Mouse (Mus musculus) lung, postnatal 36 days (tissue): ENCODE results near the gene Cmip.

Experiments used
- DNase-seq: peaks from one replicate; pipeline ENCODE4 v3.0.0; 2022; ENCODE audit warnings: mixed read lengths

The Cmip gene

DNA sequence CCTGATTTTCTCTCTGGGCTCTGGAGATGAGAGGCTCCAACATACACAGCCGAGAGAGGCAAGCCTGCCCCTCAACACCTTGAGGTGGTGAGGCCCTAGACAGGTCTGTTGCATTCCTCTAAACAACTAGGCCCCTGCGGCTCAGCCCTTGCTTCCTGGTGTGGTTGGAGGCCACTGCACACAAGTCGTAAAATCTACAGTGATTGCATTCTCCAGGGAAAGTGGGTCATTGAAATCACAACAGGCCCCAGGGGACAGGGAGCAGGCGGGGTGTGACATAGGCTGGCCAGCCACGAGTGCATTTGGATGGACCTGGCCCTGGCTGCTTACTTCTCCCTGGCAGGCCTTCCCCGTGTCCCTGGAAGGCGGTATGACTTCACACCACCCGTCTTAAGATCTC, 131.5 kb downstream of the Cmip start:
- DNase-seq, result peak; percentile 47

GRCm38 (mm10) chr8:117393853-117394252, 137.0 kb downstream of the Cmip start:
- peak; percentile 46 for DNase-seq

DNA sequence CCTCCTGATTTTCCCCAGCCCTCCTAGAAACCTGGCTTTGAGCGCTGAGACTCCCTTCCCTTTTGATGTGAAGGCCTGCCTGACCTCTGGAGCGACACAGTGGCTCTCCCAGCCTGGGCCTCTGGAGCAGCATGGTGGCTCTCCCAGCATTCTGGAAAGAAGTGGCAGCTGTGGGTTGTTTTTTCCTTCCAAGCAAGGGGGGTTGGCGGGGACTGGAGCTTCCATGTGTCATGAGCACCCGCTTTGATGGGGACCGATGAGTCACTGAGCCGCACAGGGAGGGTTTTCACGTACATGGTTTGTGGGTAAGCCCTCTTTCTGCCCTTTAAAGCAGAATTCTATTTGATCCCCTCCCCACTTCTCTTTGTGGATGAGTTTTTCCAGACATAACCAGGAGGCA, 138.2 kb downstream of the Cmip start:
- peak; percentile 37 for DNase-seq

DNA sequence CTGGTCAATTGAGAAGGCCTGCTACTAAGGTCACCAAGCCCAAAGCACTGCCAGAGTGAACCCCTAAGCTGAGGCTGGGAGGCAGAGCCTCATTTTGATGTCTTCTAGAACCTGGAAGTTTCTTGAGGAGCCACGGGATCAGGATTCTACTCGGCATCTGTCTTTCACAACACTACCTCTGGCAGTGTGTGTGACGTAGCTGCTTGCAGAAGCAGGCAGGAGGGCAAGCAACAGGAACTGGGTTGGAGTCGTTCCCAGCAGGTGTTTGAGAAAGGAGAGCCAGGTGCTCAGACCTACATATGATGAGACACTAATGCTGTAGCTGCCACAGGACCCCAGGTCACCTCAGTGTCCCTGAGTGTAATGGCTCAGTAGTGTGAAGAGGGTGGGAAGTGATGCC, 140.0 kb downstream of the Cmip start:
- DNase-seq, result no peak

DNA sequence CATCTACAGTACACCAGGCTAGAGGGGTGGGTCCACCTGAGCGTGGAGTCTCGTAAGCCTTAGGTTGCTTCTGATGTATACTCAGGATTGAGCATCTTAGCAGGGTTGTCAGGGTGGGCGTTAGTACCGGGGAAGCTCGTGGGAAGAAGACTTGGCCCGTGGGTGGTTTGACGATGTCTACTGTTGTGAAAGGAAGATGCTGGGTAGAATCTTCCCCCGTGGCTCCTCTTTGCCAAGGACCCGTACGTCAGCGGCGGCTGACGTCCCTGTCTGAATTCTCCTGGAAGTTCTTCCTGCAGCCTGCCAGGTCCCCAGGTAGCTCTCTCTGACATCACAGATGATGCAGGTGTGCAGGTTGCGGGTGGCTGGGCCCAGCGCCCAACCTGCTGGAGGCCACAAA, 140.9 kb downstream of the Cmip start:
- no peak for DNase-seq

DNA sequence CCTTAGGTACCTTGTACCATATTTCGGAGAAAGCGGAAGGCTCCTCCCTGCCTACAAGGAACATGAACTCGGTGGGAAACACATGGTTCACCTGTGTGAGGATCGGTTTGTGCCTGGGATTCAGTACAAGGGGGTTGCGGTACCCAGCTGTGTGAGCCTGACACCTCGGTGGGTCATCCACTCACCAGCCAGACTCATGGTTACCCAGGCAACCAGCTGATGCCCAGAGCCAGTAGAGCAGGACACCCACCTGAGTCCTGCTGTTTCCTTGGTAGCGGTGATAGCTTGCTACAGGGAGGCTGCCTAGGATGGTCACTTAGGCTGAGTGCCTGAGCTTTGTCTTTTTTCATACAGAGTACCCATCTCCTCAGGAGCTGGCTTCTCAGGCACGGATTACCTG, 142.4 kb downstream of the Cmip start:
- no peak for DNase-seq

DNA sequence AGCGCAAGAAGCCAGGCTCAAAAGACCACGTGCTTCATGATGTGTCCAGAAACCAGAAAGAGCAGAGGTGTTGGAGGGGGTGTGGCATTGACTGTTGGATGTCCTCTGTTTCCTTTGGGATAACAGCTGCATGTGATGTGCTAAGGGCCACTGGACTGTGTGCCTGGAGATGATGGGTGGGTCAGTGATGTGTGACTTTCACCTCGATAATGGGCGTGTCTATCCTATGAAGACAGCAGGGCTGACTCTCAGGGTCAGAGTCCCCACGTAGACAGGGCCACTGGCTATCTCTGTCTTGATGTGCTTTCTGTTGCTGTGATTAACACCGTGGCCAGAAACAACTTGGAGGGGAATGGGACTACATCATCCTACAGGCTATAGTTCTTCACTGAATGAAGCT, 144.0 kb downstream of the Cmip start:
- no peak for DNase-seq

DNA sequence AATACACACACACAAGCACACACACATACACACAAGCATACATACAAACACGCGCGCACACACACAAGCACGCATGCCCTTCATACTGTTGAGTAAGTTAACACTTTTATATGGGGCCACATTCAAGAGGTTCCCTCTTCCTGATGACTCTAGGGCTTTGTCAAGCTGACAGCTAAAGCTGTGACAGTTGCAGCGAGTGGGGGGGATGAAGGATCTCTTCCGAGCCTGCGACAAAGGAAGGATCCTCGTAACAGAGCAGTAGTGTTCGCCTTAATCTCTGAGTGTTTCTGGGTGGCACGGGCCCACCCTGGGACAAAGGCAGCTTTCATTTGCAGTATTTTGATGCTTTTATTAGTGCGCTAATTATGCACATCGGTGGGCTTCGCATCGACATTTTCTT, 145.0 kb downstream of the Cmip start:
- DNase-seq, result no peak

DNA sequence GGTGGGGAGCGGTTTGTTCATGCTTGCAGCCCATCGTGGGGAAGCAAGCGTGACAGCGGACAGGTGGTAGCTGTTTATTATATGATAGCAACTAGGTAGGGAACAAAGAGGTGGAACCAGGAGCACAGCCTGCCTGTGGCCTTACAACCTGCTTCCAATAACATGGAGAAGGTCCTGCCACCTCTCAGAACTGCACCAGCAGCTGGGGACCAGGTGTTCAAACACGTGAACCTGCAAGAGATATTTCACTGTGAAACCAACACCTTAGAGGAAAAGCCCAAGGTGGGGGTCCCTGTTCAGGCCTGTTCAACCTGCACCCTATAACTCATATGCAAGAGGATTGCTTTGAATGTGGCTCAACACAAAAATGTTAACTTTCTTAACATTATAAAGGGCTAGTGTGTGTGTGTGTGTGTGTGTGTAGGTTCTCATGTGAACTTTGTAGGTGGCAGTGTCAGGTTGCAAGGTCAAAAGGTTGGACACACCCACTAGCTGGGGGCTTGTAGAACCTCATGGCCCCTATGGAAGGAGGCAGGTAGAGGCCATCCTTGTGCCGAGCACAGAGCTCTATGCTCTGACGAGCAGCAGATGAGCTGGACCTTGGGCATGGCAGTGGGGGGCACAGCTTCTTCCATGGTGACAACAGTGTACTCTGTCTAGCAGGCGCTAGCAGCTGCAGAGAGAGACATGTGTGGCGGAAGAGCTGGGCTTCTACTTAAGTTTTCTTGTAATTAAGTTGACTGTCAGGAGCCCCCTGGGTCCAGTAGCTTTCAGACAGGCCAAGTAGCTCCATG, 146.2 kb downstream of the Cmip start:
- DNase-seq, result no peak

DNA sequence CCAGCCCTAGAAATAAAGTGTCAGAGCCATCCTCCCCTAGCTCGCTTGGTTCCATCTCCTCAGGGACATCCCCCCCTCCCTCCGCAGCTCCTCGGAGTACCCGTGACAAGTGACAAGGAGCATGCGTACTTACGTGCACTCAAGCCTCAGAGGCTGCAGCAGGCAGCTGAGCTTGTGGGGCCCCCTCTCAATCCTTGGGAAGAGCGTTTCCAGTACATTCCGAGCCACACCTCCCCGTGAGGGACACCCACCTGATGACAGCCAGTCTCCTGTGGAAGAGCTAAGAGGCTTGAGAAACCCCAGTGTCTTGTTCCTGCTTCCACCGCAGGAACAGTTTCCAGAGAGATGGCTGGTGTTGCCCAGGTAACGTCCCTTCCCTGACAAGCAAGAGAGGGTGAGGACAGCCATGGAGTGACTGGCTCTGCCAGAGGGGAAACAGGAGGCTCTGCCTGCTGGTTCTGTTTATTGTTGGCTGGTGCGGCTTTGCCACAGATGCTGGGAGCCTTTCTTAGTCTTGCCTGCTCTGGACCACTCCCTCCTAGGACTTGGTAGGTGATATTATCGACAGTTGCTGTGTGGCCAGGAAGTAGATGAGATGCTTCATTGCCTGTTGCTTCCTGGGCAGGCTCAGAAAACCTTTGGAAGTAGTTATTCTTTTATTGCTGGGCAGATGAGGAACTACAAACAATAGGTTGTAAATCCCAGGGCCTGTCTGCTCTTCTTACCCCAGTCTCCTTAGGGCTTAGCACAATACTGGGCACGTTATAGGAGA, 147.0 kb downstream of the Cmip start:
- no peak for DNase-seq

DNA sequence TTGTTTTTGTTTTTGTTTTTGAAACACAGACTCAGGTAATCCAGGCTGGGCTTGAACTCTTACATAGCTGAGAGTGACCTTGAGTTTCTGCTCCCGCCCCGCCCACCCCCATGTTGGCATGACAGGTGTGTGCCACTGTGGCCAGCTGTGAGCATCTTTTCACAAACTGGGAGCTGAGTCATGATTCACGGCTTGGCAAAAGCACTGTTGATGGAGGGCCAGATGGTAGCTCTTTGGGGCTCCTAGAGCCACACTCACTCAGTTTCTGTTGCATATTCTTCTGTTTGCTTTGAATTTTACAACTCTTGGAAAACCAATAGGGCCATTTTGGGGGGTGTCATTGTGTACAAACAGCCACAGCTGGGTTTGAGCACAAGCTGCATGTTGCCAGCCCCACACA, 149.2 kb downstream of the Cmip start:
- no peak for DNase-seq

DNA sequence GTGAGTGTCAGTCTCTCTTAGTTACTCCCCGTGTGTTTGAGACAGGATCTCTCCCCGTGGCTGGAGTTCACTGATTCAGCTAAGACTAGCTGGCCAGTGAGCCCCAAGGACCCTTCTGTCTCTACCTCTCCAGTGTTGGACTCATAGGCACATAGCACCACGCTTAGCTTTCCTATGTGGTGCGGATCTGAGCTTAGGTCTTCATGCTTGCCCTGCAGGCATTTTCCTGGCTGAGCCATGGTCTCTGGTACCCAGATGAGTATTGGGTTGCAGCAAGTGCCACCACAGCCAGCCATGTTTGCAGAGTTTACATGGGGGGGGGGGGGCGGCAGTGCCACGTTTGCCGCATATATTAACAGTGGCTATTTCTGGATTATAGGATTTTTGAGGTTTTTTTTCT, 151.8 kb downstream of the Cmip start:
- DNase-seq, result no peak

DNA sequence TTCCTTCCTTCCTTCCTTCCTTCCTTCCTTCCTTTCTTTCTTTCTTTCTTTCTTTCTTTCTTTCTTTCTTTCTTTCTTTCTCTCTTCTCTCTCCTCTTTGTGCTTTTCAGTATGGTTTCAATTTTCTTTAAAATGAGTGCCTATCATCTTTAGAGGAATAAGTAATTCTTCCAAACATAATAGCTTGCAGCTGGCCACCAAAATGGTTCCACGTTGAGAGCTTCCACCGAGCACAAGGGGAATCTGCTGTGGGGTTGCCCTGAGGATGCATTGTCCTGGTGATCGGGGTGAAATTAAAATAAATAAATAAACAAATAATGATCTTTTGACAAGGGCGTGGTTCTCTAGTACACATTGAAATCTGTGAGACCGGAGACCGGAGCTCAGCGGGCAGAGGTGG, 152.2 kb downstream of the Cmip start:
- no peak for DNase-seq

DNA sequence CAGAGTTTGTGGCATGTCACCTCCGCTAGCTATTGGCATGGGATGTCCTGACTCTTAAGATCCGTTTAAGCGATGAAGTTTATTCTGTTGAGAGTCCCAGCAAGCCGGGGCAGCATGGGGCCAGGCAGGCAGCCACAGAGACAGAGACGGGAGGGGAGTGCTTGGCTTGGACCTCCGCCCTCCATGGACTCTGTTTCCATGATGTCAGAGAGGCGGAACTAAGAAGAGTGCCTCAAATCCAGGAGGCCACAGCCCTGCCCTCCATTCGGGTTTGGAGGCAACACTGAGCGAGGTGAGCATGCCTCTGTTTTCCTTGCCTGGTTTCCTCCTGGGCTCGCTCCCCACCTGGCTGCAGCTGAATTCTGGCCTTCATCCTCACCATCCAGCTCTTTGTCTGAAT, 153.5 kb downstream of the Cmip start:
- DNase-seq, result peak; percentile 79

DNA sequence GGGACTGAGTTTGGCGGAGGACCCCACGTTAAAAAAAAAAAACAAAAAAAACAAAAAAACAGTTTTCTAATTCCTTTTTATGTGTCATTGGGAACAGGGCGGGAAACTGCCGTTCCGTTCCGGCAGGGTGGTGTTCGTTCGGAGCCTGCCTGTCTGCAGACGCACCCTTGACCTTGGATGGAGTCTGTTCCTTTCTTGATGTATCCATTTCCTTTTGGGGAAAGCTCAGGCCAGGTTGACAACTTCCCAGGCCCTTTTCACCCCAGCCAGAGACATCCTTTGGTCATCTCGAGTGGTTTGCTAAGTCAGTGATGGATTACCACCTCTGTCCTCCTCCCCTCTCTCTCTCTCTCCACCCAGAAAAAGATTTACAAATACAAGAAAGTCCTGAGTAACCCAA, 154.0 kb downstream of the Cmip start:
- peak; percentile 30 for DNase-seq

DNA sequence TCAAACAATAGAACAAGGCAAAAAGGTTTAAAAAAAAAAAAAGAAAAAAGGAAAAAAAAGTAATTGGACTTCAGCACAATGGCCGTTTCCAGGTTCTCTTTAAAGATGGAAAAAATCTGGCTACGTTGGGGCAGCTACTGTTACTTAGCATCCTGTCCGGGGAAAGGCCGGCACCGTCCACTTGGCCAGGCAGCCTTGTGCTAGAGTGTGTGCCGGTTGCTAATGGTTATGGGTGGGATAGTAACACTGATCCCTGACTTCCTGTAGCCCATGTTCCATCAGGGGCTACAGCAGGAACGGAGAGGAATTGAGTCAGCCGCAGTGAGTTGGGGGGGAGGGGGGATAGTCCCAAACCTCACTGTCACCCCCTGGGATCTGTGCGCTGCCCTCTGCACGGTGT, 155.4 kb downstream of the Cmip start:
- DNase-seq, result no peak

DNA sequence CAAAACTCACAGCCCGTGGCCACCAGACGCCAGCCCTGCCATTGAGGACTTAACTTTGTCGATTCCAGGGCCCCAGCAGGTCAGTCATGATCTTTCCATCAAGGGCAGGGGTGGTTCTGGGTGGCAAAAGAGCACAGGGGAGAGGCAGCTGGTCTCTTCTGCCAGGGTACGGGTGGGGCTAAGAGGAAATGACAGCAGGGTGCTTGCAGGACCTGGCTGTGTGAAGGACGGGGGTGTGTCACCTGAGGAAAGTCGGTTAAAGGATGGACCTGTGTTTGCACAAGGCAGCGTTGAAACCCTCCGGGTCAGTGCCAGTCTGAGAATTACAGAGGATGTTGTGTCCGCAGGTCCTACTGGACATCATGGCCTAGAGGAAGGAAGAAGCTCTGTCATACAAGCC, 161.0 kb downstream of the Cmip start:
- peak; percentile 55 for DNase-seq

- peak; percentile 77 for DNase-seq
These were observed 164.1 kb downstream of the Cmip start for GRCm38 (mm10) chr8:117420841-117421534.

- peak; percentile 27 for DNase-seq
These were observed 165.0 kb downstream of the Cmip start for GRCm38 (mm10) chr8:117421838-117422237.

GRCm38 (mm10) chr8:117422343-117422742, 165.5 kb downstream of the Cmip start:
- DNase-seq, result no peak

GRCm38 (mm10) chr8:117423029-117423428, 166.2 kb downstream of the Cmip start:
- peak; percentile 39 for DNase-seq

- DNase-seq, result peak; percentile 30
These were observed 171.0 kb downstream of the Cmip start for GRCm38 (mm10) chr8:117427816-117428215.

- DNase-seq, result peak; percentile 45
These were observed 171.8 kb downstream of the Cmip start for GRCm38 (mm10) chr8:117428524-117429162.
